Mouse (Mus musculus) ovary, postnatal 36 days (tissue): Measurements from ENCODE around the gene Ppp2r5d.

Source experiments
- DNase-seq: peaks from one replicate; pipeline ENCODE4 v3.0.0; 2022; ENCODE audit warnings: low spot score, mixed read lengths

Ppp2r5d gene

DNA sequence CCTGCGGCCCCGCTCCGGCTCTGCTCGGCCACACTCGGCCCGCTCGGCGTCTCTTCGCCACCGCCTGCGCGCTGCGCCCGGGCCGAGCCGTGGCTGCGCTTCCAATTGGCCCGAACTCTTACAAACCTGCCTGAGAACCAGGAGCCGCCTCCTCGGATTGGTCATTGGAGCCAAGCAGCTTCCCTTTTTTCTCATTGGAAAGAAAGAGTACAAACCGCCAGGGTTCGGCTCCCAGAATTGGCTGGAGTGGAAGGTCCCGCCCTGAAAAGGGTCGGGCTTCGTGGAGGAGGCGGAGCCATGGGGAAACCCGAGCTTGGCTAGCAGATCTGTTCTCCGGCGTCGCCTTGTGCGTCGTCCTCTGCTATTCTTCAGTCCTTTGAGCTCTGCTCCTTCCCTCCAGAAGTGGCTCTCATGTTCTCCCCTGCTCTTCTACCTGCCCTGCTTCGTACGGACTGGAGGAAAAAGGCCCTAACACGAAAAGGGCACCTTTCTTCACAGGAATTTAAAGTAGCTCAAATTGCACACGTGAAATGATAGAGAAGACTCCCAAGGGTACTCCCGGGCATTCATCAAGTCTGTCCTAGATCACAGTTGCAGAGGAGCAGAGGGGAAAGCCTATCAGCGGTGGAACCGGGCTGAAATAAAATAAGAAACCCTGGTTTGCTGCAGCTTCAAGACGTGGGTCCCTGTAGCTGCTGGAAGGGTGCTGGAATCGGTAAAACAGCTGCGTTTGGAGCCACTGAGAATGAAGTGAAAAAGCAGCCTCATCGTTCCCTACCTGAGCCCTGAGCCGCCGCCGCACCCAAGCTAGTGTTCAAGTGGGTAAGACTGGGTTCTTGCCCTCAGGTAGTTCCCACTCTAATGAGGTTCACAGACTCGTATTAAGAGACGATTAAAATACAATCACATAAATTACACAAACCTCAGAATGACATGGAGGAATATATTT, at the start of gene Ppp2r5d:
Gene Ppp2r5d (minus strand): TSS at position 225 of the 949 bp plus-strand sequence.
- peak; percentile 95 for DNase-seq

DNA sequence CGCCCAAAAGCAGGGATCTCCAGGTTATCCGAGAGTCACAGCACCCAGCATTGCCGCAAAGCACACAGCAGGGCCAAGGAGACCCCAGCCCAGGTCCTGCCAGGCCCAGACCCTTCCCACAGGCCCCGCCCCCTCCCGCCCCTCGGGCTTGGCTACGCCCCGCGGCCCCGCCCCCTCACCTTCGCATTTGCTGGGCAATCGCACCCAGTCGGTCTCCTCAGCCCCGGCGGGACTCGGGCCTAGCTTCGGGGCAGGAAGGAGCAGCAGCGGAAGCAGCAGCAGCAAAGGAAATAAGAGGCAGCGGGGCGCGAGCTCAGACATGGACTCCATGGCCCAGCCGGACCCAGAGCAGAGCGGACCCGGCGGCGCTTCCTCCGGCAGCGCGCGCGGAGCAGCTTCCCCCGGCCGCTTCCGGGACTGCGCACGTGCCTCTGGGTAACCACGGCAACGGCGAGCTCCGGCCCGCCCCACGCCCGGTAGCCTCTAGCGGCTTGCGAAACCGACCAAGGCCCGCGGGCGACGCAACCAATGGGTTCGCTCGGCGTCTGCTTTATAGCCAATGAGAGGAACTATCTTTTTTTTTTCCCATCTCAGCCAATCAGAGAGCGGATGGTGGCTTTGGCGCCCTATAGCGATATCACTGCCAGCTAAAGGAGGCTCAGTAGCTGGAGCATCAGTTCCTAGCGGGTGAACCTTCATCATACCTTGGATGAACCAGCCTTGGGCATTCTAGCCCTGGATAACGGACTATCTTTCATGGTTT, 47.1 kb upstream of the Ppp2r5d start, which contains the start of gene Cnpy3:
Gene Cnpy3 (minus strand): TSS at position 421 of the 763 bp plus-strand sequence.
- DNase-seq = peak; percentile 96

- DNase-seq = no peak
Observed at GRCm38 (mm10) chr17:46751056-46751793, 46.3 kb upstream of the Ppp2r5d start.

GRCm38 (mm10) chr17:46750580-46750979, 45.7 kb upstream of the Ppp2r5d start:
- no peak for DNase-seq

DNA sequence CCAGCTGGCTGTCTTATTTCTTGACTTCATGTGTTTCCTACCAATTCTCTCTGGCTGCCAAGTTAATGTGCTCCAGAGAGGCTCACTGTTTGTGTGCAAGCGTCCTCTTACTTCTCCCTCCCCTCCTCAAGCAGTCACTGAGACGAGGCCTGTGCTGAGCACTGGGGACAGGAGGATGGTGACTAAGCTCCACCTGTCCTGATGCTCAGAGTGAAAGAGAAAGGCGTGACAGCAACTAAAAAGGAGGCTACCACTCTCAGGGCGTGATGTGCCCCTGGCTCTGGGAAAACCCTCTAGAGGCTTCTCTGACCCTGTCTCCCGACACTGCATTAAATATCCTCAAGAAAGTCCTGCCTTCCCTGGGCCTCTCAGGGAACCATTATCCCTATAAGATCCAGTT, 44.4 kb upstream of the Ppp2r5d start:
- DNase-seq = no peak

DNA sequence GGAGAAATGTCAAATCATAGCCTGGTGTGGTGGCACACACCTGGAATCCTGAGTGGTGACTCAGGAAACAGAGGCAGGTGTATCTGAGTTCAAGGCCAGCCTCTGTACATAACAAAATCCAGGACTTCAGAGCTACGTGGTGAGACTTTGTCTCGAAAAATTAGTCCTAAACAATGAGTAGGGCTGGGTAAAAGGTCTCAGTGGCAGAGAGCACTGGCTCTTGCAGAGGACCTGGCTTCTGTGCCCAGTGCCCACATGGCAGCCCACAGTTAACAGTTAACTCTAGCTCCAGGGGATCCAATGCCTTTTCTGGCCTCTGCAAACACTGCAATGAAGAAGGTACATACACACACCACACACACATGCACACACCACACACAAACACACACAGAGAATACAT, 42.9 kb upstream of the Ppp2r5d start:
- no peak for DNase-seq

DNA sequence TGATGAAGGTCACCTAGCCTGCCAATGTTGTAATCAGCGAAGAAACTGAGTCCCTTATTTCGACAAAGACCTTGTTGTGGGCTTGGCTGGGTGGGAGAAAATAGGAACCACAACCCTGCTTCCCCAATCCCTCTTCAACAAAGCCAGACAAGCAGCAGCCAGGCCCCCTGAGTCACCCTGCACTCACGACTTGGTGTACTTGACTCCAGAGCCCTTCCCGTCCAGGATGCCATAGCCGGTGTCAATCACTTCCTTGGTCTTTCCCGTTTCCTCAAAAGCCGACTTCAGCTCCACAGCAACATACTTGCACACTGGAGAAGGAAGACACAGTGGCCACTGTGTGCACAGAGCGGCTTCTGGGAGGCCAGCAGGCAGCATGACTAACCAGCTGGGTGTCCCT, 42.3 kb upstream of the Ppp2r5d start:
- DNase-seq = no peak

DNA sequence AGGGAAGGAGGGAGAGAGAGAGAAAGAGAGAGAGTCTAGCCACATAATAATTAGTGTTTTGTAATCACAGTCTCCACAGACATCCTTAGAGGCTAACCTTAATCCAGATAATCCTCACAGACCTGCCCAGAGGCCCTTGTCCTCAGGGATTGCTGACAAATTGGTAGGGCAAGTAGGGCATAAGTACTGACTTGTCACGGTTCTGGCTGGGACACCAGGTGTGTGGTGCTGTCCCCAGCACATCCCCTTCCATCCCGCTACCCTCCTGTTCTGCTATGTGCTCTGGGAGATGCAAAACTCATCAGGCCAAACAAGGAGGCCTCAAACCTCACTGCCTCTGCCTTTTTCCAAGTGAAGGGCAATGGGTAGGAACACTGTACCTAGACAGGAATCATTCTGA, 40.6 kb upstream of the Ppp2r5d start:
- no peak for DNase-seq

GRCm38 (mm10) chr17:46742986-46743385, 38.1 kb upstream of the Ppp2r5d start:
- DNase-seq = no peak

GRCm38 (mm10) chr17:46741305-46741704, 36.4 kb upstream of the Ppp2r5d start:
- DNase-seq = no peak

- DNase-seq = peak; percentile 51
Observed at GRCm38 (mm10) chr17:46736160-46736559, 31.2 kb upstream of the Ppp2r5d start.

GRCm38 (mm10) chr17:46735287-46735686, 30.4 kb upstream of the Ppp2r5d start:
- no peak for DNase-seq

DNA sequence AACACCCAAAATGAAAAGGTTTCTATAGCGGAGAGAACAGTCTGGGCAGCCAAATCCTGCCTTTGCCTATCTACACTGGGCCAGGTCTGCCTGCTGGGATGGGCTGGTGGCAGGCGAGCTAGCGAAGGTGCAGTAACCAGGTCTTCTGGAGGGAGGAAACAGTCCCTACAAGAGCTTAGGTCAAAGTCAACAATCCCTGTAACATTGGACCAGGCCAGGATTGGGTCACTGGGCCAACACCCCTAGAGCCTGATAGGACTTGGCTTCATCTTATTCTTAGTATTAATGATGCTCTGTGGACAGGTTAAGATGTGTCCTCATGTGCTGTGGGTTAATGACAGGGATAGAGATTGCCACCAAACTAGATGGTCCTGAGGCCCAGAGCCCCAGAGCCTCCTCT, 29.1 kb upstream of the Ppp2r5d start:
- DNase-seq = no peak

DNA sequence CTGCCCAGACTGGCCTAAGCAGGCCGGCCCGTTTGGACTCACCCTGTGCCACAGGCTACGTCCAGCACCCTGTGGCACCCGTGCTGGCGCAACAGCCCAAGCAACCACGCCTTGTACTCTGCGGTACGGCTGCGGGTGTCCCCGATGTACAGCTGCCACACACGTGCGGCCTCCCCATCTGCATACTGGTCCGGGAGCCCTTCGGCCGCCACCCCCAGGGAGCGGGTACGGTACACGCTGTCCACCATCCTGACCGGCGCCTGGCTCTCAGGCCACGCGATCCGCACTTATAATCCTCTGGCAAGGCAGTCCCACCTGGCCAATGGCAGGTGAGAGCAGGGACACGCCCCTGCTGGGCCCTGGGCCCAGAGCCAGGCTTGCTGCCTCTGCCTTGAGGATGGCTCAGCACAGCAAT, 24.0 kb upstream of the Ppp2r5d start, which contains the start of gene Gnmt:
Gene Gnmt (minus strand): TSS at position 265 of the 415 bp plus-strand sequence.
- DNase-seq = no peak

- DNase-seq = no peak
Observed at GRCm38 (mm10) chr17:46728496-46728895, 23.6 kb upstream of the Ppp2r5d start.

GRCm38 (mm10) chr17:46728021-46728420, 23.1 kb upstream of the Ppp2r5d start:
- no peak for DNase-seq

GRCm38 (mm10) chr17:46727271-46727670, 22.4 kb upstream of the Ppp2r5d start:
- no peak for DNase-seq

GRCm38 (mm10) chr17:46725731-46726645, 21.1 kb upstream of the Ppp2r5d start:
- no peak for DNase-seq

- no peak for DNase-seq
Observed at GRCm38 (mm10) chr17:46725273-46725672, 20.4 kb upstream of the Ppp2r5d start.

GRCm38 (mm10) chr17:46724477-46725084, 19.7 kb upstream of the Ppp2r5d start:
- no peak for DNase-seq

- no peak for DNase-seq
Observed at GRCm38 (mm10) chr17:46721077-46721476, 16.2 kb upstream of the Ppp2r5d start.
